Mouse (Mus musculus): ENCODE measurements at regions not wholly inside any gene's neighbourhood (a gene's known extent, or its start where the extent isn't known, plus 50 kb on each side); places are given as distances from the start of the nearest gene placed in this dataset.

DNA sequence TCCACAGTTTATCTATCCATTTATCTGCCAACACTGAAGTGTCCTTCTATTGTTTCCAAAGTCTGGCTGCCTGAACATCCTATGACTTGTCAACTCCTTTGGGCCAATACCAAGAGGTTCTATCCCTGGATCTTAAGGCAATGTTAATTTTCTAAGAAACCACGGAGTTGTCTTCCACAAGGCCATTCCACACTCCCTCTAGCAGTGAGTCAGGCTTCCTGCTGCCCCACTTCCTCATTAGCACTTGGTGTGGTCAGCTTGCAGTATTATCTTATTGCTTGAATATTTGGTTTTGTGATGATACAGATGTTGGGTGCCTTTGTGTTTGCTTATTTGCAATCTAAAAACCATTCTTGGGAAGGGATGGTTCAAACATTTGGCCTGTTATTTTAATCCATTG, 87.5 kb upstream of the Ppp2r2d start:
- no peaks in the 10 kb centered on the region for H3K9me3 ChIP-seq (ENCODE audit: low read depth, low read length)
- DNase-seq (no peak), ATAC-seq (ENCODE audit: insufficient read depth) (no peak)
- 55% methylated on average over 1 of the region's 1 CpGs for WGBS
- TF ChIP-seq CTCF (IDR thresholded peaks at IDR 0.05; ENCODE audit: low read depth): no peak
- H3K4me3 ChIP-seq (ENCODE audit: low read depth, low read length): no peak overlapping the region
- no peaks in the 10 kb centered on the region for H3K4me1 ChIP-seq (ENCODE audit: insufficient read depth)
- H3K9ac ChIP-seq: no peak overlapping the region
- H3K27me3 ChIP-seq (ENCODE audit: insufficient read depth, low read length): no peaks in the 10 kb centered on the region
- H3K36me3 ChIP-seq (ENCODE audit: insufficient read depth): no peaks in the 10 kb centered on the region
- no peak overlapping the region for H3K4me2 ChIP-seq
- H3K27ac ChIP-seq (ENCODE audit: low read depth): no peak overlapping the region

DNA sequence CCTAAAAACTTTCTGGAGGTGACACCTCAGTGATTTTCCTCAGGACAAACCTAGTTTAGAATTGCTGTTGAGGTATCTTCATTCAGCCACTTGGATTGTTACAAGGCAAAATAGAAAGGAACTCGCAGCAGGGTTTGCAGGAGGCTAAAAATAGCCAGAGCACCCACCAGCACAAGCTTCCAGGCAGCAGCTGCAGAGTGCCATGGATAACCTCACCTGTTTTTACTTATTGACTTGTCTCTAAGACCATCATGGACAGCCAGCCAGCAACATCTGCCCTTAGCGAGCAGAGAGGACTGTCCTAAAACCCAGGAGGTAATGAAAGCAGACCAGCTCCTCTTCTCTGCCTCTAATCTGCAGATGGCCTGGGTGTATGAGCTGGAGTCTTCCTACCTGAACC, 97.4 kb upstream of the Ppp2r2d start:
- H3K36me3 ChIP-seq (ENCODE audit: insufficient read depth): no peaks in the 10 kb centered on the region
- no peak overlapping the region for H3K9ac ChIP-seq
- no peaks in the 10 kb centered on the region for H3K9me3 ChIP-seq (ENCODE audit: low read depth, low read length)
- H3K4me2 ChIP-seq: no peak overlapping the region
- no peak for TF ChIP-seq CTCF (IDR thresholded peaks at IDR 0.05; ENCODE audit: low read depth)
- no peak overlapping the region for H3K4me3 ChIP-seq (ENCODE audit: low read depth, low read length)
- DNase-seq: no peak
- ATAC-seq (ENCODE audit: insufficient read depth): no peak
- H3K4me1 ChIP-seq (ENCODE audit: insufficient read depth): no peaks in the 10 kb centered on the region
- no peaks in the 10 kb centered on the region for H3K27me3 ChIP-seq (ENCODE audit: insufficient read depth, low read length)
- 74% methylated on average over 2 of the region's 2 CpGs for WGBS
- no peak overlapping the region for H3K27ac ChIP-seq (ENCODE audit: low read depth)

GRCm38 (mm10) chr7:138746616-138747015, 99.3 kb upstream of the Ppp2r2d start:
- Histone ChIP-seq H3K36me3 (ENCODE audit: insufficient read depth) (no peaks in the 10 kb centered on the region), H3K9me3 (ENCODE audit: low read depth, low read length) (no peaks in the 10 kb centered on the region), H3K4me1 (ENCODE audit: insufficient read depth) (no peaks in the 10 kb centered on the region), H3K4me3 (ENCODE audit: low read depth, low read length) (no peak overlapping the region), H3K9ac (no peak overlapping the region), H3K4me2 (no peak overlapping the region), H3K27me3 (ENCODE audit: insufficient read depth, low read length) (no peaks in the 10 kb centered on the region), H3K27ac (ENCODE audit: low read depth) (no peak overlapping the region)
- no peak for DNase-seq
- WGBS: 57% methylated on average over 8 of the region's 8 CpGs
- TF ChIP-seq CTCF (IDR thresholded peaks at IDR 0.05; ENCODE audit: low read depth): no peak
- ATAC-seq (ENCODE audit: insufficient read depth): no peak

- DNase-seq (no peak), ATAC-seq (ENCODE audit: insufficient read depth) (no peak)
- H3K9me3 ChIP-seq (ENCODE audit: low read depth, low read length): no peaks in the 10 kb centered on the region
- no peaks in the 10 kb centered on the region for H3K4me1 ChIP-seq (ENCODE audit: insufficient read depth)
- H3K27ac ChIP-seq (ENCODE audit: low read depth): no peak overlapping the region
- no peak overlapping the region for H3K4me3 ChIP-seq (ENCODE audit: low read depth, low read length)
- H3K36me3 ChIP-seq (ENCODE audit: insufficient read depth): no peaks in the 10 kb centered on the region
- H3K4me2 ChIP-seq: no peak overlapping the region
- no peaks in the 10 kb centered on the region for H3K27me3 ChIP-seq (ENCODE audit: insufficient read depth, low read length)
- no peak overlapping the region for H3K9ac ChIP-seq
- 89% methylated on average over 4 of the region's 4 CpGs for WGBS
- no peak for TF ChIP-seq CTCF (IDR thresholded peaks at IDR 0.05; ENCODE audit: low read depth)
Observed at GRCm38 (mm10) chr7:138742516-138742845, 103.4 kb upstream of the Ppp2r2d start.

DNA sequence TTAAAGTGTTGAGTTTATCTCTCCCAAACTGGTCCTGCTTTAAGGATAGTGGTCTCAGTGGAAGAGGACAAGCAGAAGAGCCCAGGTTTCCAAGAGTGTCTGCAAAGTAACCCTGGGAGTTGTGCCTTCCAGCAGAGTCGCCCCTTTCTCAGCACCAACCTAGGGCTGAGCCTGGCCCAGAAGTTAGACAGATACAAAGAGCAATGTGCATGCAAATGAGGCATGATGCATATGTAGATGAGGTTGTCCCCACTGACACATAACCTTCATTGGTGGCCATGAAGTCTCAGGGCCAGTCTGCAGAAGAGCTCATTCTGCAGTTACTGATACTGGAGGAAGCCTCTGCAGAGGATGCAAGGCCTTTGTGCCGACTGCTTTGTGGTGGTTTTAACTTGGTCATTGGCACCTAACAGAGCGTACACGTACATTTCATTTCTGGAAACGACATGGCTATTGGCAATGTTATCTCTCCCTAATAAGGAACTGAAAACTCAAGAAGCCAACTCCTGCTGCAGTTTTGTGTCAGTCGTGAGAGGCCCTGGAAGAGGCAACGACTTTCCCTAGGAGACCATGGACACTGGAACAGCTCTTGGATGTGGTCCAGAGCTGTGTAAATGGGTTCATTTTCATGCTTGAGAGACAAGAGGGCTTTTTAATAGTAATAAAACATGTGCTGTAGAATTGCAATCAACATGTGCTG, 103.9 kb upstream of the Ppp2r2d start:
- 70% methylated on average over 7 of the region's 7 CpGs for WGBS
- Histone ChIP-seq H3K9ac (no peak overlapping the region), H3K36me3 (ENCODE audit: insufficient read depth) (no peaks in the 10 kb centered on the region), H3K9me3 (ENCODE audit: low read depth, low read length) (no peaks in the 10 kb centered on the region), H3K4me2 (no peak overlapping the region), H3K27me3 (ENCODE audit: insufficient read depth, low read length) (no peaks in the 10 kb centered on the region), H3K27ac (ENCODE audit: low read depth) (no peak overlapping the region), H3K4me3 (ENCODE audit: low read depth, low read length) (no peak overlapping the region), H3K4me1 (ENCODE audit: insufficient read depth) (no peaks in the 10 kb centered on the region)
- DNase-seq (peak; percentile 2), ATAC-seq (ENCODE audit: insufficient read depth) (no peak)
- no peak for TF ChIP-seq CTCF (IDR thresholded peaks at IDR 0.05; ENCODE audit: low read depth)

DNA sequence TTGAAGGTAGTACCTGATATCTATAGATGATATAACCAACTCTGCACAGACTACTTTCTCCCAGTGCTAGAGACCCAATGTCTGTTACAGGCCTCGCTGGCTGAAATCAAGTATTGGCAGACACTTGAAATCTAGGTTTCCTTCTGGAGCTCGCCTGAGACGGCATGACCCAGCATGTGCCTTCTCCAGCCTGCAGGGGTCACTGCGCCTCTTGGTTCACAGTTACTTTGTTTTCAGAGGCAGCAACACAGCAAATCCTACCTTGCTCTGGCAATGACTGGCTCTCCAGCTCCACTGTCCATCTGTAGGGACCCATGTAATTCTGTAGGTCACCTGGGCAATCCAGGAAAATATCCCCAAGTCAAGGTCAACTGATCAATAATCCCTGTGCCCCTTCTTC, 111.6 kb upstream of the Ppp2r2d start:
- Histone ChIP-seq H3K36me3 (ENCODE audit: insufficient read depth) (no peaks in the 10 kb centered on the region), H3K4me2 (no peak overlapping the region), H3K27me3 (ENCODE audit: insufficient read depth, low read length) (no peaks in the 10 kb centered on the region), H3K9ac (no peak overlapping the region), H3K9me3 (ENCODE audit: low read depth, low read length) (no peaks in the 10 kb centered on the region), H3K4me3 (ENCODE audit: low read depth, low read length) (no peak overlapping the region), H3K27ac (ENCODE audit: low read depth) (no peak overlapping the region), H3K4me1 (ENCODE audit: insufficient read depth) (no peaks in the 10 kb centered on the region)
- TF ChIP-seq CTCF (IDR thresholded peaks at IDR 0.05; ENCODE audit: low read depth): peak; percentile 70
- WGBS: 18% methylated on average over 4 of the region's 4 CpGs
- DNase-seq: peak; percentile 58
- no peak for ATAC-seq (ENCODE audit: insufficient read depth)

- Histone ChIP-seq H3K4me2 (no peak overlapping the region), H3K27ac (ENCODE audit: low read depth) (no peak overlapping the region), H3K4me3 (ENCODE audit: low read depth, low read length) (no peak overlapping the region), H3K4me1 (ENCODE audit: insufficient read depth) (no peaks in the 10 kb centered on the region), H3K9me3 (ENCODE audit: low read depth, low read length) (no peaks in the 10 kb centered on the region), H3K27me3 (ENCODE audit: insufficient read depth, low read length) (no peaks in the 10 kb centered on the region), H3K36me3 (ENCODE audit: insufficient read depth) (no peaks in the 10 kb centered on the region), H3K9ac (no peak overlapping the region)
- ATAC-seq (ENCODE audit: insufficient read depth) (no peak), DNase-seq (no peak)
- 0 out of 2 replicates have a peak, but pooled peaks have one; percentile 20 for TF ChIP-seq CTCF (IDR thresholded peaks at IDR 0.05; ENCODE audit: low read depth)
- WGBS: 75% methylated on average over 2 of the region's 2 CpGs
Observed at GRCm38 (mm10) chr7:138724829-138725228, 121.0 kb upstream of the Ppp2r2d start.

DNA sequence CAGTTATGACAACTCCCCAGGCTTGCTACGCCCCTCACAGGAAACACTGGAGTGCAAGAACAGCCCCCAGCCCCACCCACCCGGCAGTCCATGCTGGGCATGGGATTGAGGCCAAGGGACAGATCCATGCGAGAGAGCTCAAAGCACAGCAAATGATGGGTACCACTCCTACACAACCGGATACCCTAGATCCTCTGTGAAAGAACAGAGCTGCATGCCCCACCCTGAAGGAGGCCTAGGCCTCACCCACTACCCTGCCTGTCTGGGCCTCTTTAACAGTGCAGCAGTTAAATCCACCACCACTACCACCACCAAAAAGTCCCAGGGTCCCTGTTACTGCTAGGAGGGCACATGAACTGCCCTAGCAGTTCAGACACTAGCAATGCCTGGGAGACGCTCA, 126.3 kb upstream of the Ppp2r2d start:
- H3K4me1 ChIP-seq (ENCODE audit: insufficient read depth): no peaks in the 10 kb centered on the region
- no peaks in the 10 kb centered on the region for H3K27me3 ChIP-seq (ENCODE audit: insufficient read depth, low read length)
- H3K4me2 ChIP-seq: no peak overlapping the region
- H3K9ac ChIP-seq: no peak overlapping the region
- DNase-seq (no peak), ATAC-seq (ENCODE audit: insufficient read depth) (no peak)
- no peak for TF ChIP-seq CTCF (IDR thresholded peaks at IDR 0.05; ENCODE audit: low read depth)
- H3K9me3 ChIP-seq (ENCODE audit: low read depth, low read length): no peaks in the 10 kb centered on the region
- no peak overlapping the region for H3K4me3 ChIP-seq (ENCODE audit: low read depth, low read length)
- no peak overlapping the region for H3K27ac ChIP-seq (ENCODE audit: low read depth)
- no peaks in the 10 kb centered on the region for H3K36me3 ChIP-seq (ENCODE audit: insufficient read depth)
- WGBS: 64% methylated on average over 5 of the region's 5 CpGs

Data from lung, embryonic 14.5 days (tissue).